Mouse (Mus musculus): ENCODE measurements around the gene Hypk.
"Not testable (repeated sequence)": the region's sequence is repeated elsewhere in the genome, so short reads cannot be mapped to it uniquely, and the experiment has no call there.

DNA sequence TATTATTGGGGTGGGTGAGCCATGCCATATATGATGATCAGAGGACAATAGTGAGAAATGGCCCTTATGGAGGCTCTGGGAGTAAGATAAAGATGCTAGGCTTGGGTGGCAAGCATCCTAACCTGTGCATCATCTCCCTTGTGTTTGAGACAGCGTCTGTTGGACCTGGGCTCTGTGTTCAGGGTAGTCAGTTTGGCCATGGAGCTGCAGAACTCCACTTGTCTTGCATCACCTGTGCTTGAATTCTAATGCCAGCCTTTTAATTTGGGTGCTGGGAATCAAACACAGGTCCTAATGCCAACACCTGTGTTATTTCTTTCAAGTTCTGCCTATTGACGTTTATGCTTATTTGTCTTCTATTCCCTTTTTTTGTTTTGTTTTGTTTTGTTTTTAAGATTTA, 22.2 kb downstream of the Hypk start:
- TF ChIP-seq CTCF, EP300 (IDR thresholded peaks at IDR 0.05; ENCODE audit: low read depth): not testable (repeated sequence)

Data from liver, embryonic 14.5 days (tissue).